Mouse (Mus musculus): Measurements from ENCODE around the gene Slc1a4.

- no peak for TF ChIP-seq POLR2A (IDR thresholded peaks at IDR 0.05; ENCODE audit: insufficient read length, low read depth)
- no peak for TF ChIP-seq CEBPB (IDR thresholded peaks at IDR 0.05; ENCODE audit: insufficient read depth, poor library complexity, severe bottlenecking)
Measured at GRCm38 (mm10) chr11:20301332-20301731, 31.2 kb downstream of the Slc1a4 start.

All from myocyte (in vitro differentiated cells).